Mouse (Mus musculus) liver, embryonic 15.5 days (tissue): Measurements from ENCODE around the gene Frmpd4. TPM values are rescaled to one million over a fixed set of nuclear protein-coding genes. Genes with fewer than 3 reads are reported as not detected.

Source experiments
- ATAC-seq: fragments of 200-750 bp; cut with Nextera tagmentation; 2 replicates; pipeline ENCODE4 v1.8.0; 2017; ENCODE audit warnings: moderate number of reproducible peaks, mild to moderate bottlenecking, moderate library complexity; ENCODE audit not compliant: insufficient read depth
- H3K27ac ChIP-seq: fragments of 300-500 bp; sonication (generic); replicated peaks from 2 replicates; pipeline ENCODE4 v1.5.1; 2015; ENCODE audit warnings: mild to moderate bottlenecking, inconsistent platforms
- H3K27me3 ChIP-seq: fragments of 300-500 bp; sonication (generic); 2 replicates; pipeline ENCODE4 v1.6.1; 2015; ENCODE audit warnings: mild to moderate bottlenecking, inconsistent platforms
- H3K36me3 ChIP-seq: fragments of 300-500 bp; sonication (generic); replicated peaks from 2 replicates; pipeline ENCODE4 v1.6.1; 2015; ENCODE audit warnings: moderate library complexity, mild to moderate bottlenecking, inconsistent platforms
- H3K4me1 ChIP-seq: fragments of 300-500 bp; sonication (generic); replicated peaks from 2 replicates; pipeline ENCODE4 v1.6.1; 2015; ENCODE audit warnings: inconsistent platforms
- H3K4me2 ChIP-seq: fragments of 300-500 bp; sonication (generic); 2 replicates; pipeline ENCODE4 v1.6.1; 2015; ENCODE audit warnings: moderate library complexity, mild to moderate bottlenecking, inconsistent platforms
- H3K4me3 ChIP-seq: fragments of 300-500 bp; sonication (generic); replicated peaks from 2 replicates; pipeline ENCODE4 v1.5.1; 2015; ENCODE audit warnings: mild to moderate bottlenecking, inconsistent platforms
- H3K9ac ChIP-seq: fragments of 300-500 bp; sonication (generic); 2 replicates; pipeline ENCODE4 v1.6.1; 2015; ENCODE audit warnings: moderate library complexity, mild to moderate bottlenecking, inconsistent platforms
- H3K9me3 ChIP-seq: fragments of 300-500 bp; sonication (generic); replicated peaks from 2 replicates; pipeline ENCODE4 v1.6.1; 2016; ENCODE audit warnings: inconsistent platforms
- WGBS: fragments of 180-500 bp; shearing (Covaris S2); methylation state at CpG from one replicate; pipeline ENCODE4 v1.1.7; 2015; ENCODE audit warnings: mixed read lengths; ENCODE audit not compliant: insufficient replicate concordance; 5-methylcytosine and 5-hydroxymethylcytosine counted together
- polyA plus RNA-seq: library from polyadenylated mRNA; unstranded; fragments of >200 nt; fragmentation: Nextera tagmentation; extraction: Ambion mirVana; gene quantifications from 2 replicates; pipeline ENCODE4 v1.2.1, GENCODE M21; 2015

Frmpd4 gene
- polyA plus RNA-seq, 1 experiment from 2014 or later = not detected

GRCm38 (mm10) chrX:168124043-168124442, 453.0 kb downstream of the Frmpd4 start:
- no peaks in the 10 kb centered on the region for H3K36me3 ChIP-seq
- H3K27me3 ChIP-seq = peaks cover 34% of the 10 kb centered on the region
- no peaks in the 10 kb centered on the region for H3K9me3 ChIP-seq
- no peak overlapping the region for H3K4me3 ChIP-seq
- H3K4me2 ChIP-seq = no peak overlapping the region
- WGBS = 8% methylated on average over 8 of the region's 8 CpGs
- H3K4me1 ChIP-seq = no peaks in the 10 kb centered on the region
- H3K9ac ChIP-seq = no peak overlapping the region
- no peak overlapping the region for H3K27ac ChIP-seq
- no peak for ATAC-seq

- H3K9me3 ChIP-seq = no peaks in the 10 kb centered on the region
- H3K36me3 ChIP-seq = no peaks in the 10 kb centered on the region
- WGBS = 7% methylated on average over 11 of the region's 11 CpGs
- ATAC-seq = no peak
- peaks cover 34% of the 10 kb centered on the region for H3K27me3 ChIP-seq
- H3K27ac ChIP-seq = no peak overlapping the region
- no peaks in the 10 kb centered on the region for H3K4me1 ChIP-seq
- H3K4me3 ChIP-seq = no peak overlapping the region
- no peak overlapping the region for H3K4me2 ChIP-seq
- H3K9ac ChIP-seq = no peak overlapping the region
Measured at GRCm38 (mm10) chrX:168123589-168123965, 453.5 kb downstream of the Frmpd4 start.

GRCm38 (mm10) chrX:168122806-168123588, 454.0 kb downstream of the Frmpd4 start:
- Histone ChIP-seq H3K4me2 (no peak overlapping the region), H3K36me3 (no peaks in the 10 kb centered on the region), H3K4me3 (no peak overlapping the region), H3K27me3 (peaks cover 34% of the 10 kb centered on the region), H3K27ac (no peak overlapping the region), H3K4me1 (no peaks in the 10 kb centered on the region), H3K9me3 (no peaks in the 10 kb centered on the region), H3K9ac (no peak overlapping the region)
- WGBS = 19% methylated on average over 36 of the region's 42 CpGs
- no peak for ATAC-seq

- Histone ChIP-seq H3K27me3 (no peaks in the 10 kb centered on the region), H3K4me2 (no peak overlapping the region), H3K4me1 (no peaks in the 10 kb centered on the region), H3K27ac (no peak overlapping the region), H3K4me3 (no peak overlapping the region), H3K9ac (no peak overlapping the region), H3K9me3 (no peaks in the 10 kb centered on the region), H3K36me3 (no peaks in the 10 kb centered on the region)
- no peak for ATAC-seq
Measured at GRCm38 (mm10) chrX:168041589-168041988, 535.4 kb downstream of the Frmpd4 start.

- no peaks in the 10 kb centered on the region for H3K36me3 ChIP-seq
- H3K4me3 ChIP-seq = no peak overlapping the region
- H3K4me1 ChIP-seq = no peaks in the 10 kb centered on the region
- H3K27ac ChIP-seq = no peak overlapping the region
- H3K9me3 ChIP-seq = no peaks in the 10 kb centered on the region
- H3K27me3 ChIP-seq = peaks cover 3% of the 10 kb centered on the region; the same call in 1 of the 2 replicates
- 64% methylated on average over 4 of the region's 4 CpGs for WGBS
- H3K9ac ChIP-seq = no peak overlapping the region
- no peak for ATAC-seq
- no peak overlapping the region for H3K4me2 ChIP-seq
Measured at GRCm38 (mm10) chrX:168020574-168021145, 556.4 kb downstream of the Frmpd4 start.

GRCm38 (mm10) chrX:168017792-168018191, 559.2 kb downstream of the Frmpd4 start:
- no peak overlapping the region for H3K9ac ChIP-seq
- no peak overlapping the region for H3K4me3 ChIP-seq
- no peak overlapping the region for H3K4me2 ChIP-seq
- no peaks in the 10 kb centered on the region for H3K4me1 ChIP-seq
- H3K27me3 ChIP-seq = peaks cover 3% of the 10 kb centered on the region; the same call in 1 of the 2 replicates
- ATAC-seq = no peak
- WGBS = 59% methylated on average over 3 of the region's 3 CpGs
- no peak overlapping the region for H3K27ac ChIP-seq
- H3K36me3 ChIP-seq = no peaks in the 10 kb centered on the region
- H3K9me3 ChIP-seq = no peaks in the 10 kb centered on the region

GRCm38 (mm10) chrX:167984835-167985234, 592.2 kb downstream of the Frmpd4 start:
- H3K27me3 ChIP-seq = no peaks in the 10 kb centered on the region
- no peaks in the 10 kb centered on the region for H3K4me1 ChIP-seq
- no peaks in the 10 kb centered on the region for H3K9me3 ChIP-seq
- no peaks in the 10 kb centered on the region for H3K36me3 ChIP-seq
- H3K4me2 ChIP-seq = no peak overlapping the region
- H3K27ac ChIP-seq = no peak overlapping the region
- no peak overlapping the region for H3K4me3 ChIP-seq
- ATAC-seq = no peak
- no peak overlapping the region for H3K9ac ChIP-seq

- WGBS = 50% methylated on average over 2 of the region's 2 CpGs
Measured at GRCm38 (mm10) chrX:167951207-167951606, 625.8 kb downstream of the Frmpd4 start.

GRCm38 (mm10) chrX:167909483-167909882, 667.5 kb downstream of the Frmpd4 start:
- no peak overlapping the region for H3K4me3 ChIP-seq
- H3K27ac ChIP-seq = no peak overlapping the region
- H3K4me2 ChIP-seq = no peak overlapping the region
- no peaks in the 10 kb centered on the region; the same call in 1 of the 2 replicates for H3K27me3 ChIP-seq
- no peaks in the 10 kb centered on the region for H3K9me3 ChIP-seq
- H3K36me3 ChIP-seq = no peaks in the 10 kb centered on the region
- no peak overlapping the region for H3K9ac ChIP-seq
- ATAC-seq = no peak
- H3K4me1 ChIP-seq = no peaks in the 10 kb centered on the region

More at GRCm38 (mm10) chrX:167951207-167951606, 625.8 kb downstream of the Frmpd4 start:
- Histone ChIP-seq H3K4me3 (no peak overlapping the region), H3K4me2 (no peak overlapping the region), H3K27ac (no peak overlapping the region), H3K36me3 (no peaks in the 10 kb centered on the region), H3K27me3 (no peaks in the 10 kb centered on the region), H3K9ac (no peak overlapping the region), H3K4me1 (no peaks in the 10 kb centered on the region), H3K9me3 (no peaks in the 10 kb centered on the region)
- no peak for ATAC-seq

GRCm38 (mm10) chrX:167901046-167901445, 676.0 kb downstream of the Frmpd4 start:
- no peak for ATAC-seq
- Histone ChIP-seq H3K27me3 (no peaks in the 10 kb centered on the region), H3K9ac (no peak overlapping the region), H3K4me1 (no peaks in the 10 kb centered on the region), H3K9me3 (no peaks in the 10 kb centered on the region), H3K4me2 (no peak overlapping the region), H3K36me3 (no peaks in the 10 kb centered on the region), H3K27ac (no peak overlapping the region), H3K4me3 (no peak overlapping the region)
- WGBS = 58% methylated on average over 3 of the region's 3 CpGs

- WGBS = 54% methylated on average over 5 of the region's 5 CpGs
Measured at GRCm38 (mm10) chrX:167854821-167855220, 722.2 kb downstream of the Frmpd4 start.

GRCm38 (mm10) chrX:167832543-167832942, 744.5 kb downstream of the Frmpd4 start:
- 55% methylated on average over 2 of the region's 2 CpGs for WGBS
- ATAC-seq = no peak
- Histone ChIP-seq H3K4me3 (no peak overlapping the region), H3K27me3 (no peaks in the 10 kb centered on the region), H3K27ac (no peak overlapping the region), H3K4me1 (no peaks in the 10 kb centered on the region), H3K36me3 (no peaks in the 10 kb centered on the region), H3K9me3 (no peaks in the 10 kb centered on the region), H3K4me2 (no peak overlapping the region), H3K9ac (no peak overlapping the region)

More at GRCm38 (mm10) chrX:167854821-167855220, 722.2 kb downstream of the Frmpd4 start:
- Histone ChIP-seq H3K27ac (no peak overlapping the region), H3K27me3 (no peaks in the 10 kb centered on the region), H3K36me3 (no peaks in the 10 kb centered on the region), H3K9me3 (no peaks in the 10 kb centered on the region), H3K9ac (no peak overlapping the region), H3K4me2 (no peak overlapping the region), H3K4me3 (no peak overlapping the region), H3K4me1 (no peaks in the 10 kb centered on the region)
- no peak for ATAC-seq
